Mouse (Mus musculus) hindlimb bud, embryonic 11.5 days (tissue): ENCODE results near the gene P3h4.
"Not testable (repeated sequence)": the region's sequence is repeated elsewhere in the genome, so short reads cannot be mapped to it uniquely, and the experiment has no call there.

Experiments
- DNase-seq: peaks from one replicate; pipeline ENCODE4 v3.0.0-alpha.2; 2012; ENCODE audit warnings: low read depth, low spot score; ENCODE audit errors: extremely low spot score

Gene P3h4

DNA sequence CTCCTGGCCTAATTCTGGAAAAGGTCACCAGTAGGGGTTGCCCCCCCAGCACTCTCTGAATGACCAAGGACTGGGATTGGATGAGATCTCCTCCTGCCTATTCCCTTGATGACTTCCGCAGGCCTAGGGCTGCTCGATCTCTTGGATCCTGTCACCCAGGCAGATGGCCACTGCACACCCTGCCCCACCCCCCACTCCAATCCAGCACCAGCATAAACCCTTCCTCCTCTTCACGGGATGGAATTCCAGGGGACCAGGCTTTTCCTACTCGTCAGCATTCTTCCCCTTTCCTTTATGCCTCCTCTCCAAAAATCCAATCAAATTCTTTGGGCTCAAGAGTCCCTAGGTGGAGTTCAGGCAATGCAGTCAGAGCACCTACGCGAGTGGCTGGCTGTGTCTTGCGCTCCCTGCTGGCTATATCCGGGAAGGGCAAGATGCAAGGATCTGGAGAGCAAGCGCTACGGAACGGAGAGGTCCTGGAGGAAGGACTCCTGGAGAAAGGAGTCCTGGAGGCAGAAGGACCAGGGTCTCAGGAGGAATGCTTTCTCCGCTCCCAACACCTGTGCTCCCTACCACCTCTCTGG, 51.6 kb downstream of the P3h4 start:
- no peak for DNase-seq

DNA sequence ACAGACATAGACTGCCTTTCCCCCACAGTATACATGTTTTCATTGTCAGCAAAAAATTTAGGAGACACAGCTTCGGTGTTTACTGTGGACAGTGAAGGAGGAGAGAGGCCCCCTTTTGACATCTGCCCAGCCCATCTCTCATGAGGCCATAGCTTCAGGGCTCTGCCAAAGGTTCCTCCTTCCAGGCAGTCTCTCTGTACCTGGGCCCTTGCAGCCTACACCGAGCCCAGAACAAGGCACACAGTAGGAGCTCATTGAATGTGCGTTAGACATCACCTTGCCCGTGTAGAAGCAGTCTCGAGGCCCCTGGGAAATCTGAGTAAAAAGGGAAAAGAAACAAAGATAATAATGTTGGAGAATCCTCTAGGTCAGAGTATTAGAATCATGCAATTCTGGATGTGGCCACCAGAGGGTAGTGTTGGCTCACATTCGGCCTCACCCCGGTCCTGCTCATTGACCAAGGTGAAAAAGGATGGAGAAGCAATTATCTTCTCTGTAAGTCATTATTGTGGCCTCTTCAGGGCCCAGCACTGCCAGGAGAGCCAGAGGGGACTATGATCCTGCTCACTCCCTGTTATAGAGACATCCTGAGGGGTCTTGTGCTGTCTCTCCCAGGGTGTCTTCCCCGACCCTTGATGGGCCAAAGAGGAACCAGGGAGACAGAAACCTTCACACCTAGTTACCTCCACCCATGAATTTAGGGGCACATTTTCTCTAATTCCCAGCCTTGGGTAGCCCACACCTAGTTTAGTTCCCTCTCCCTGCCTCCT, 52.2 kb downstream of the P3h4 start:
- peak; percentile 56 for DNase-seq

DNA sequence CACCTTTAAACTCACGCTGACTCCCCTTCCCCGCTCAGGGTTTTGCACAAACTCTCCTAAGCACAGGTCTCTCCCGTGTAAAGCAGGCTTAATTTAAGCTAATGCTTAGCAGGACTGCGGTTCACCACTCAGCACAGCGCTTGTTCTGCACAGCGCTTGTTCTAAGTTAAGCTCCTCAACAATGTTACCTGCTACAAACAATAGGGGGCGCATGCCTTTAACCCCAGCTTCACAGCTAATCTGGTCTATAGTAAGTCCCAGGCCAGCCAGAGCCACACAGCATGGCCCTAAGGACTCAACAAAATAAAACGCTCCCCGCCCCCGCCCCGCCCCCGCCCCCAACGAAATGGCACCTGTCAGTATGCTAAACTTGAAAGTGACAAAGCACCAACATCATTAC, 53.6 kb downstream of the P3h4 start:
- DNase-seq, result not testable (repeated sequence)

DNA sequence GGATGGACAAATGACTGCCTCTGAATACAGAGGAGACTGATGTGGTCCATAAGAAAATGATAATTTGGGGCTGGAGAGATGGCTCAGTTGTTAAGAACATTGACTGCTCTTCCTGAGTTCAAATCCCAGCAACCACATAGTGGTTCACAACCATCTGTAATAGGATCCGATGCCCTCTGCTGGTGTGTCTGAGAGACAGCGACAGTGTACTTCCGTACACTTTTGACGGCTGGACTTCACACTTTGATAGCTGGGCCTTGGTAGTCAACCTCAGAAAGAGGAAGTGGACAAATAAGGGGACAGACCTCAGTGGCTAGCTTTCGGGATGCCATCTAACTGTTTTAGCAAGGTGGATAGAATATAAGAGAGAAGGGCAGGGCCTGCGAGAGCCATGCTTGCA, 54.5 kb downstream of the P3h4 start:
- DNase-seq, result no peak
